Mouse (Mus musculus) left cerebral cortex, adult 9 months (tissue): Measurements from ENCODE around the gene Rimkla.
A peak's percentile ranks its signal among the peaks of the same experiment; 100 is the strongest.

Source experiments
- DNase-seq, 2 experiments: peaks; one replicate each; pipeline ENCODE4 v3.0.0; 2022; ENCODE audit warnings: low spot score in 2 of 2

The Rimkla gene

DNA sequence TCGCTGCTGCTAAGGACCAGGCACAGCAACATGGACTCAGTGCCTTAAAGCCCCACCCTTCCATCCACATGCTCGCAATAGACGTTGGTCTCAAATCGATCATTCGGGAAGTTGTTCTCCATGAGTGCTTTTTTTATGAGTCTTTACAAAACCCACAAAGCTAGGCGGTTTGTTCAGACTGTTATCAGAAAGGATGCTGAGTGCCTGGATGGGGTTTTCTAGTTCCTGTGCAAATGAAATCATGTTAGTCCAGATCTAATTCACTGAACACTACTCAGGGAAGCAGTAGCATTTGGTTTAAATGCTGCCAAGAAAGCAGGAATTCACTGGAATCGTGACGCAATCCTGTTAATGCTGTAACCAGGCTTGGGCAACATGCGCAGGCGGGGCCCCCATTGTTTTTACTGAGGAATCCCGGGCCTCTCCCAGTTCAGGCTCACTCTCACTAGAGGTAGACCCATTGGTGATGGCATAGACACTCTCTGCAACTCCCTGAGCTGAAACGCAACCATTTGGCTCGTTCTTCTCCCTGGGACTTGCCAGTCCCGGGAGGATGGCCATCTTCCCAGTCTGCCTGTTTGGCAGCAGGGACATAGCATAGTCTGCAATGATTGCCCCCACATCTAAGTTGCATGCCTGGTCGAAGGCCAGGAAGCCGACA is 24.6 kb downstream of the Rimkla start:
- peak in 1 of 2 experiments; percentile 7 for DNase-seq

- DNase-seq = no peak
Measured at GRCm38 (mm10) chr4:119465841-119466240, 26.6 kb downstream of the Rimkla start.

GRCm38 (mm10) chr4:119463756-119464419 is 28.5 kb downstream of the Rimkla start:
- DNase-seq = no peak

DNA sequence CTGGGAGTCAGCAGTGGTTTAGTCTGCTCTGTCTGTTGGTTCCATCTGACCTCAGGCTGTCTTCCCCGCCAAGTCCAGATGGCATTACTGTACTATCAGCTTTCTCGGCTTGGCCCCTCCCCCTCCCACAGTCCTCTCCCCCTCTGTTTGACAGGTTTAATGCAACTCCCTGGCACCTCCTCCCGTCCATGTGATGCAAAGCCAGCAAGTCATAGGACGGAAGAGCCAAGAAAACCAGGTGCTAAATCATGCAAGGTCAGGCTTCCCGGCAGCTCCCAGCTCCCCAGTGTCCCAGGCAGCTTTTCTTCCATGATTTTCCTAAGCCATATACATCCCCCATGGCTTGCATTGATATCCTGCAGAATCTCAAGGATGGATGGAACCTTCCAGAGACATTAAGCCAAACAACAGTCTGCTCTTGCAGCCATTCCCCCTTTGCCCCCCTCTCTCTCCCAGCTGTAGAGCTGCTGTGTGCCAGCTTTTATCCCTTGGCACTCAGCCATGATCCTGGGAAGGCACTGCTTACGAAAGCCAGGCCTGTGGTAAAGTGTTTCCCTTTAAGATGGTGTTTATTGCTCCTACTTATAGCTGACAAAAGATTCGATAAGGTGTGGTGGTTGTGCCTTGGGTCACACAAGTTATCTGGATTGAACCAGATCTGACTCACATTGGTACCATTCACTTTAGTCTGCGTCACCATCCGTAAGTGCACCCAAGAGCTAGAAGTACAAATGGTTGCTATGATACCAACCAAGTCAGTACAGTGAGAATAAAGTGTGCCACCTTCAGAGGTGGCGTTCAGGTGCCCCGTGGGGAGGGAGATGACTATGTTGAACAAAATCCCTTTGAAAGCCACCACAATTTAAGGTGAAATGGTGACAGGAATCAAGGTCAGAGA is 29.3 kb downstream of the Rimkla start:
- peak; percentile 14 to 30 for DNase-seq

DNA sequence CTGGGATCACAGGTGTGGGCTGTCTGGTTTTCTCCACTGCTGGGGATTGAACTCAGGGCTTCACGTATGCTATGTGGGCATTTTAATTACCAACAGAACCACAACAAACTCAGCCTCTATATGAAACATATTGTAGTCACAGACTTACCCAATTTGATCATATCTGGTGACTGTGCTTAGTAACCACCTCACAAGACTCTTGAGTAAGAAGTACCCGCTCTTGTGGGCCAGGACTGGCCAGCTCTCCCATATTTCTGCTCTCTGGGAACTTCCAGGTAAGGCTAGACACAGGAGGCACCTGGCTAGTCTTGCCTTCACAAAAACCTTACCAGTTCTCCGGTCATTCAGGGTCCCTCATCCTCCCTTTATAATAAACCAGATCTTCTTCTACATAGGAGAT is 30.0 kb downstream of the Rimkla start:
- DNase-seq = no peak

DNA sequence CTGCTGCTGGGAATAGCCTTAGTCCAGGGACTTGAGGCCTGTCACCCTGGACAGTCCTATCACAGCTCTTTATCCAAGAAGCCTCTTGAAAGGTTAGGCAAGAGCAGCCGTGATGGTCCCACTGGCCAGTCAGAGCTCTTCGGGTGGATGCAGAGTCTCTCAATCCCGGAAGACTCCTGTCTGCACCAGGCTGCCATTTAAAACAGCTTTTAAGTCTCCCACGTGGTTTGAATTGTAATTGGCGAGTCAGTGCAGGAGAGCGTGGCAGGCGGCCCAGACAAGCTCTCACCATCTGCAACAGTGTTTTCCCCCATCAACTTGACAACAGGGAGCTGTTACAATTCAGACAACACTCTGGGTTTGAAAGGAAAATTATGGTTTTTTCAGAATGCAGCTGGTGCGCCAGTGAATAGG is 31.7 kb downstream of the Rimkla start:
- peak; percentile 79 to 90 for DNase-seq

DNA sequence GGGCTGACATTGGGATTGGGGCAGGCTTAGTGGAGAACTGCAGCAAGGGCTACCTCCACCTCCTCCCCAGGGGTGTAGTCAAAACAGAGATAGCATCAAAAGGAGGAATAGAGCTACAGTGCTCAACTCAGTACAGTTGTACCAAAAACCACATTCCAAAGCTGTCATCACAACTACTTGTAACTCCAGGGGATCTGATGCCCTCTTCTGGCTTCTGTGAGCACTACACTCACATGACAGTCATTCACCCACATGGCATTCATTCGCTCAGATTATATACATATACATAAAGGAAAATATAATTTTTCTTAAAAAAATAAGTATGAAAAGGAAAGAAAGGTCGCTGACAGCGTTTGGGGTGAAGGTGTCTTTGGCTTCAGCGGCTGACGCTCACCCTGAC is 32.1 kb downstream of the Rimkla start:
- DNase-seq = peak in 1 of 2 experiments; percentile 15

- DNase-seq = no peak
Measured at GRCm38 (mm10) chr4:119453533-119453932, 38.9 kb downstream of the Rimkla start.

DNA sequence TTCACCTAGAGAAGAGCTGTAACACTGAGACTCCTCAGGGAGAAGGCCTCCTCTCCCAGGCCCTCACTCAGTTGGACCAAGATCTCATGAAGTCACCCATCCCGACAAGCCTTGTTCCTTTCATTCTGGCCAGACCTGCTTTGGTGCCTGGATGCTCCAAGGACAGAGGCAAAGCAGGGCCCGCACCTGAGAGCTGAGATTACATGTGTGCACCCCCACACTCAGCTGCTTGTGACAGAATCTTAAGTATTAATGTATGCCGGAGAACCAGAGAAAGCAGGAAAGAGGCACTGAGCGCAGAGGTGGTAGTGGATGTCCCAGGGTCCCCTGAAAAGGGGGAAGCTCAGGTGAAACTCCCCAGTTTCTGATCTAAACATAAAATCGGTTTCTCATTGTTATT is 39.3 kb downstream of the Rimkla start:
- no peak for DNase-seq

- DNase-seq = no peak
Measured at GRCm38 (mm10) chr4:119450436-119450835, 42.0 kb downstream of the Rimkla start.

DNA sequence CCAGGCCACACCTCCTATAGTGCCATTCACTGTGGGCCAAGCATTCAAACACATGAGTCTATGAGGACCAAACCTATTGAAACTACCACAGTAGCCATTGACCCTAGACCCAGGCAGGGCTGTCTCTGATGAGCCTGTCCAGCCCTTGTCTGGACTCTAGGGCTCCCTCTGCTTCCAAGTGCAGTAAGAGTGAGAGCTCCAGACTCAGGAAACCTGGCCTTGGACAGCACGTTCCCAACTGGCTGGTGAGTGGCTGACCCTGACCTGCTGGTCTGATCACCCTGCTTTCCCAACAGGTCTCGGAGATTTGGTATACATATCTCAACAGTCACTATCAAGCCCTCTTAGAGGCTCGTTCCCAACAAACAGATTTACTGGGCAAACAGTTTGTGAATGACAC is 44.6 kb downstream of the Rimkla start:
- no peak for DNase-seq

DNA sequence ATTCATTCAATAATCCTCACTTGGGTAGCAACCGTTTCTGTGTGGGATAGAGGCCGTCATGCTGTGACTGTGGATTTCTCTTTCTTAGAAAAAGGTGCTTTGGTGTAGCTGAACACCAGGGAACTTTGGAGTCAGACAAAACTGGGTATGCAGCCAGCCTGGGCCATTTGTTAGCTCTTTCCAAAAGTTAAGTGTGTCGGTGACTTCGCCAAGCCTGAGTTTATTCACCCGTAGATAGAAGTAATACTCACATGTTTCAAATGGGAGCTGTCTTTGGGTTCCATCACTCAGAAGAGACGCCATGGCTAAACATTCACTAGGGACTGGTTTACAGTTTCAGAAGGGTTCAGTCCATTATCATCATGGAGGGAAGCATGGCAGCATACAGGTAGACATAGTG is 45.2 kb downstream of the Rimkla start:
- no peak for DNase-seq

DNA sequence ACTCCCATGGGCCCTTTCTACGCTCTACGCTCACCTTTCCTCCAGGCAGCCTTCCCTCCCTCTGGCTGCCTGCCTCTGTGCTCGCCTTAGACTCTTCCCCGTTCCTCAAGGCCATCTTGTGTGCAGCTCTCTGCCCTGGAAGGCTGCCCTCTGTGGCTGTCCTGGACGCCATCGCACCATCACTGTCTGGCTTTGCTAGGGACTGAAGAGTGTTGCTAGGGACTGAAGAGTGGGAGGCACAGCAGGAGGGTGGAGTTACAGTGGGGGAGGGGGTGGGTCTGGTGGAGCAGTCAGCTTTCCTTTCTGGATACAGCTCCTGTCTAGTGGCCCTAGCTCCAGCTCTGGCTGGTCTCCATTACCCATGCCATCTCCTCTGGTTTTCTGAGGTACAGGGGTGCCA is 49.9 kb downstream of the Rimkla start:
- DNase-seq = no peak

DNA sequence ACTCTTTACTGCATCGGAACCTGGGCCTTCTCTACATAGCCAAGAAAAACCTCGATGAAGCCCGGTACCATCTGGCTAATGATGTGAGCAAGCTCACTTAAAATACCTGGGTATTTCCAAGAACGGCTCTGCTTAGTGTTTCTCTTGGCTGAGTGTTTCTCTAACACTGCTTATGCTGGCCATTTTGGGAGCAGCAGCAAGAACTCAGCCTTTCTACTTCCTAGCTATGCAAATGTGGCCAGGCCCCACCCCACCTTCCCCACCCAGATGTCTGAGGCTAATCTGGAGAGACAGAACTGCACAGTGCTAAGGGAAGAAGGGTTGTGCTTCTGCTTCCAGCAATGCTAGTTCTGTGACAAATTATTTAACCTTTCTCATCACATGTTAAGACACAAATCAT is 50.6 kb downstream of the Rimkla start:
- DNase-seq = peak in 1 of 2 experiments; percentile 18

- DNase-seq = no peak
Measured at GRCm38 (mm10) chr4:119437936-119438335, 54.5 kb downstream of the Rimkla start.

DNA sequence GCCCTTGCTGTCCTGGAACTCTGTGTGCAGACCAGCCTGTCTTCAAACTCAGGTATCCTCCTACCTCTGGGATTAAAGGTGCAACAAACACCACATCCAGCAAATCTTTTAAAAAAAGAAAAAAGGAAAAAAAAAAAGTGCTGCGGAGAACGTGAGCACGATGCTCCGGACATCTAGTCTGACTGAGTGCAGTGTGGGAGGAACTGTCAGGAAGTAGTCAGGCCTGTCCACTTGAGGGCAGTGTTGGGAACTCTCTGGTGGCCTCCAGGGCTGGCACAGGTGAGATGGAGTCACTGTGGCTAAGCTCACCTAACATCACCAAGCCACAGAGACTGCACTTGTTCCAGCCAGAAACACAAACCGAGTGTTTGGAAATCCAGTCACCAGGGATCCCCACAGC is 61.8 kb downstream of the Rimkla start:
- DNase-seq = peak in 1 of 2 experiments; percentile 46

- DNase-seq = no peak
Measured at GRCm38 (mm10) chr4:119427680-119428079, 64.7 kb downstream of the Rimkla start.

GRCm38 (mm10) chr4:119425601-119426000 is 66.8 kb downstream of the Rimkla start:
- no peak for DNase-seq

DNA sequence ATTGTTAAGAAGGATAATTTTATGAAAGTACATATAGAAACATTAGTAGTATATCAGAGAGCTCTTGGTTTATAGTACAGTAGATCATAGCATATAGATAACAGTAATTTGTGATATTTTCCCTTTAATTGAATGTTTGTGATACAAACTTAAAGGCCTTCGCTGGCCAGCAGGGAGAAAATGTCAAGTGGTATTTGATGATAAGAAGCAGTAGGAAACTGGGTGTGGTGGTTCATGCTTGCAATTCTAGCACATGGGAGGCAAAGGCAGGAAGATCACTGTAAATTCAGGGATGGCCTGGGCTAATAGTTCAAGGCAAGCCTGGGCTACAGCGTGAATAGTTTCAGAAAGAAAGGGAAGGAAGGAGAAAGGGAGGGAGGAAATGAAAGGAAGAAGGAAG is 67.4 kb downstream of the Rimkla start:
- no peak for DNase-seq

GRCm38 (mm10) chr4:119422294-119422964 is 70.0 kb downstream of the Rimkla start, which contains the start of the genes Ppcs and Zmynd12:
Ppcs (minus strand) TSS chr4:119422420.
Zmynd12 (plus strand) TSS chr4:119422814.
- DNase-seq = peak; percentile 56 to 88

DNA sequence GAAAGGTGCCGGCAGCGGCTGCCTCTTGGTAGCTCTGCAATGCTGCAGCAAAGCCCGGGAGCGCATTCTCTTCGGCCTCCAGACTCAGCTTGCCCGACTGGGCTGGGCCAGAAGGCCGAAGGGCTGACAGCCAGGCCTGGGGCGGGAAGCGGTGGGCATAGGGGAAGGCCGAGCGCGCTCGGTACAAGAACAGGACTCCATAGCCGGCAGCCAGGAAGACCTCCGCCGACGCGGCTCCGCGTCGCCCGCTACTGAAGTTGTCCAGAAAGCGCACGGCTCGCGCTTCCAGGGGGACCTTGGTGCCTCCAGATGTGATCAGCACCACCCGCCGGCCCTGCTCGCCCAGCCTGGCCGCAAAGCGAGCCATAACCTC is 70.5 kb downstream of the Rimkla start:
- DNase-seq = no peak

GRCm38 (mm10) chr4:119421191-119421590 is 71.2 kb downstream of the Rimkla start:
- DNase-seq = no peak
